ENCODE assay signal across 19 mouse cellular contexts in the genomic region with DNA sequence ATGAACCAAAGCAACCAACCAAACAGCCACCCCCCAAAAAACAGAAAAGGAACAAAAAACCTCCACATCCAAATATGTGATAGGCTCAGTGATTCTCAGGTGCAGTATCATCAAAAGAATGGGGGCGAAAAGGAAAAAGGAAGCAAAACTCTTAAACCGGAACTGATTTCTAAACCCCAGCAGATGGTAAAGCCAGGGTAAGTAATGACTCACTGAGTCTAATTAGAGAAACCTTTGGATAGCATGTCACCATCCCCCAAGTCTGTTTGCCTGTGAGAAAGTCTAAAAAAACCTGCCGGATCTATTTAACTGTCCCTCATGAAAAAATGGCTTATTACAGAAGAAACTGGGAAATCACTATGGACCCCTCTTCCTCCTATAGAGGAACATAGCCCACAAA.
"Had no signal": no experiment of that assay in that cellular context is flagged by ENCODE, and none has a peak within 500 bp of the region (broad histone marks: within the 10 kb centered on the region; RNA-seq: fewer than 3 reads in every experiment).

No protein-coding gene starts in this region.

- H3K4me2 ChIP-seq: limb, embryonic 12.5 days; limb, embryonic 15.5 days; liver, embryonic 11.5 days; lung, embryonic 14.5 days; midbrain, embryonic 11.5 days; stomach, embryonic 15.5 days had no signal

- H3K9ac ChIP-seq: limb, embryonic 12.5 days; limb, embryonic 15.5 days; liver, embryonic 14.5 days; liver, postnatal 0 days; lung, embryonic 14.5 days; stomach, embryonic 15.5 days had no signal

- H3K27ac ChIP-seq: left cerebral cortex, adult 2 months; limb, embryonic 12.5 days; limb, embryonic 15.5 days; liver, embryonic 14.5 days; macrophage; stomach, embryonic 15.5 days had no signal

- H3K36me3 ChIP-seq: limb, embryonic 12.5 days; limb, embryonic 15.5 days; stomach, embryonic 15.5 days had no signal

- H3K9me3 ChIP-seq: limb, embryonic 12.5 days; limb, embryonic 15.5 days; stomach, embryonic 15.5 days had no signal

- H3K4me3 ChIP-seq: left cerebral cortex, adult 2 months; limb, embryonic 12.5 days; limb, embryonic 15.5 days; stomach, embryonic 15.5 days had no signal

- ATAC-seq: intestine, postnatal 0 days; liver, postnatal 0 days; lung, postnatal 0 days had no signal

- H3K4me1 ChIP-seq: limb, embryonic 12.5 days; limb, embryonic 15.5 days; stomach, embryonic 15.5 days had no signal

- H3K27me3 ChIP-seq: limb, embryonic 12.5 days; limb, embryonic 15.5 days; stomach, embryonic 15.5 days had no signal

- DNase-seq: kidney, adult 2 months; kidney, postnatal 14 days; kidney, postnatal 4 days; left cerebral cortex, postnatal 4 days; liver, postnatal 0 days; lung, embryonic 14.5 days; midbrain, embryonic 14.5 days; right cerebral cortex, postnatal 4 days; thymus, postnatal 25 days had no signal
